Mouse (Mus musculus) small intestine, adult 2 months (tissue): ENCODE results near the gene H2al1a.
"Not testable (repeated sequence)": the region's sequence is repeated elsewhere in the genome, so short reads cannot be mapped to it uniquely, and the experiment has no call there.

Source experiments
- CTCF ChIP-seq: fragments of 200-500 bp; IDR thresholded peaks from 2 replicates; pipeline ENCODE4 v1.5.1; 2012; ENCODE audit warnings: low read depth, mild to moderate bottlenecking, control low read depth, inconsistent platforms, low read length, moderate library complexity, mixed read lengths; ENCODE audit not compliant: insufficient replicate concordance, insufficient read length; ENCODE audit errors: extremely low read depth
- POLR2A ChIP-seq: fragments of 200-500 bp; IDR thresholded peaks from 2 replicates; pipeline ENCODE4 v1.6.1; 2012; ENCODE audit warnings: low read depth, mild to moderate bottlenecking, control low read depth, inconsistent platforms, low read length, moderate library complexity

GRCm38 (mm10) chrX:11327522-11327921 is 28.5 kb downstream of the H2al1a start, which contains the start of gene H2al1j:
- not testable (repeated sequence) for TF ChIP-seq CTCF, POLR2A
